Mouse (Mus musculus) myocyte (in vitro differentiated cells): ENCODE measurements at regions not wholly inside any gene's neighbourhood (a gene's known extent, or its start where the extent isn't known, plus 50 kb on each side); places are given as distances from the start of the nearest gene placed in this dataset.

ENCODE experiments used
- H3K27me3 ChIP-seq: one replicate; pipeline ENCODE4 v1.6.1; 2011; ENCODE audit not compliant: control insufficient read depth, insufficient read depth, insufficient read length
- H3K36me3 ChIP-seq: one replicate; pipeline ENCODE4 v1.6.1; 2011; ENCODE audit not compliant: control insufficient read depth, insufficient read depth
- H3K4me2 ChIP-seq: one replicate; pipeline ENCODE4 v1.6.1; 2011; ENCODE audit warnings: low read depth, control low read depth
- H3K4me3 ChIP-seq: one replicate; pipeline ENCODE4 v1.5.1; 2011; ENCODE audit warnings: mild to moderate bottlenecking, control low read depth, moderate library complexity
- H3K79me2 ChIP-seq: one replicate; pipeline ENCODE4 v1.6.1; 2011; ENCODE audit not compliant: control insufficient read depth, insufficient read depth
- H3ac ChIP-seq: one replicate; pipeline ENCODE4 v1.6.1; 2011; ENCODE audit not compliant: control insufficient read depth, insufficient read length
- CEBPB ChIP-seq: IDR thresholded peaks from 2 replicates; pipeline ENCODE4 v1.6.1; 2011; ENCODE audit warnings: mild to moderate bottlenecking, moderate library complexity; ENCODE audit not compliant: poor library complexity, insufficient read depth, severe bottlenecking
- E2F4 ChIP-seq: IDR thresholded peaks from one replicate; pipeline ENCODE4 v1.6.1; 2011; ENCODE audit warnings: mild to moderate bottlenecking, control low read depth, moderate library complexity; ENCODE audit not compliant: insufficient read depth
- MAX ChIP-seq: IDR thresholded peaks from one replicate; pipeline ENCODE4 v1.6.1; 2011; ENCODE audit warnings: low read depth, mild to moderate bottlenecking, control low read depth
- MYOD1 ChIP-seq, 3 experiments: IDR thresholded peaks; one replicate each; pipeline ENCODE4 v1.6.1; 2011; ENCODE audit warnings: control low read depth in 2 of 3, low read depth in 2 of 3, mild to moderate bottlenecking in 2 of 3, moderate library complexity in 1 of 3; ENCODE audit not compliant: insufficient read length in 2 of 3, control insufficient read depth in 1 of 3
- MYOG ChIP-seq, 3 experiments: IDR thresholded peaks; one replicate each; pipeline ENCODE4 v1.6.1; 2011; ENCODE audit warnings: control low read depth in 2 of 3, low read depth in 2 of 3, mild to moderate bottlenecking in 2 of 3; ENCODE audit not compliant: insufficient read length in 2 of 3, control insufficient read depth in 1 of 3, insufficient read depth in 1 of 3
- POLR2A ChIP-seq: IDR thresholded peaks from one replicate; pipeline ENCODE4 v1.6.1; 2011; ENCODE audit warnings: low read depth, mild to moderate bottlenecking, control low read depth, moderate library complexity; ENCODE audit not compliant: insufficient read length
- POLR2AphosphoS2 ChIP-seq: IDR thresholded peaks from one replicate; pipeline ENCODE4 v1.6.1; 2011; ENCODE audit warnings: low read depth, control low read depth; ENCODE audit not compliant: insufficient read length
- REST ChIP-seq: IDR thresholded peaks from one replicate; pipeline ENCODE4 v1.6.1; 2011; ENCODE audit warnings: mild to moderate bottlenecking, control low read depth, moderate library complexity; ENCODE audit not compliant: insufficient read depth, insufficient read length
- SRF ChIP-seq: IDR thresholded peaks from one replicate; pipeline ENCODE4 v1.6.1; 2011; ENCODE audit warnings: low read depth; ENCODE audit not compliant: control insufficient read depth, insufficient read length
- TCF12 ChIP-seq: IDR thresholded peaks from one replicate; pipeline ENCODE4 v1.6.1; 2011; ENCODE audit warnings: mild to moderate bottlenecking, control low read depth; ENCODE audit not compliant: poor library complexity, insufficient read depth, severe bottlenecking
- TCF3 ChIP-seq: IDR thresholded peaks from one replicate; pipeline ENCODE4 v1.6.1; 2011; ENCODE audit warnings: low read depth, control low read depth; ENCODE audit not compliant: insufficient read length
- USF1 ChIP-seq: IDR thresholded peaks from one replicate; pipeline ENCODE4 v1.6.1; 2011; ENCODE audit warnings: low read depth, mild to moderate bottlenecking, control low read depth, moderate library complexity

- H3ac ChIP-seq: no peak overlapping the region
- H3K27me3 ChIP-seq: no peaks in the 10 kb centered on the region
- no peaks in the 10 kb centered on the region for H3K36me3 ChIP-seq
- no peaks in the 10 kb centered on the region for H3K79me2 ChIP-seq
- TF ChIP-seq USF1 (no peak), MAX (no peak), MYOG (IDR thresholded peaks at IDR 0.05; ENCODE audit: control insufficient read depth in 1 of 3, insufficient read depth in 1 of 3, insufficient read length in 2 of 3, low read depth in 2 of 3) (no peak), CEBPB (no peak), E2F4 (no peak), SRF (no peak), POLR2A (no peak), REST (no peak), TCF12 (no peak), POLR2AphosphoS2 (no peak), TCF3 (no peak)
- no peak overlapping the region for H3K4me3 ChIP-seq
- H3K4me2 ChIP-seq: no peak overlapping the region
These were observed 265.9 kb upstream of the Ncam1 start for GRCm38 (mm10) chr9:50064505-50065229.

GRCm38 (mm10) chr9:50038231-50038630, 239.5 kb upstream of the Ncam1 start:
- no peaks in the 10 kb centered on the region for H3K79me2 ChIP-seq
- H3K36me3 ChIP-seq: no peaks in the 10 kb centered on the region
- H3K4me2 ChIP-seq: no peak overlapping the region
- no peak overlapping the region for H3K4me3 ChIP-seq
- no peak overlapping the region for H3ac ChIP-seq
- no peaks in the 10 kb centered on the region for H3K27me3 ChIP-seq
- TF ChIP-seq USF1 (no peak), TCF3 (no peak), MYOD1 (IDR thresholded peaks at IDR 0.05; ENCODE audit: control insufficient read depth in 1 of 3, insufficient read length in 2 of 3, low read depth in 2 of 3) (no peak), POLR2AphosphoS2 (no peak), MAX (no peak)

- Histone ChIP-seq H3K27me3 (no peaks in the 10 kb centered on the region), H3ac (no peak overlapping the region), H3K4me2 (no peak overlapping the region), H3K36me3 (no peaks in the 10 kb centered on the region), H3K79me2 (no peaks in the 10 kb centered on the region), H3K4me3 (no peak overlapping the region)
- TF ChIP-seq REST (no peak), MYOG (IDR thresholded peaks at IDR 0.05; ENCODE audit: control insufficient read depth in 1 of 3, insufficient read depth in 1 of 3, insufficient read length in 2 of 3, low read depth in 2 of 3) (no peak), TCF3 (no peak), CEBPB (no peak), MAX (no peak), E2F4 (no peak), SRF (no peak), POLR2A (no peak), MYOD1 (IDR thresholded peaks at IDR 0.05; ENCODE audit: control insufficient read depth in 1 of 3, insufficient read length in 2 of 3, low read depth in 2 of 3) (no peak), POLR2AphosphoS2 (no peak), USF1 (no peak), TCF12 (no peak)
These were observed 233.8 kb upstream of the Ncam1 start for GRCm38 (mm10) chr9:50032322-50033158.

GRCm38 (mm10) chr9:50031318-50031717, 232.6 kb upstream of the Ncam1 start:
- Histone ChIP-seq H3K4me2 (no peak overlapping the region), H3K27me3 (no peaks in the 10 kb centered on the region), H3ac (no peak overlapping the region), H3K36me3 (no peaks in the 10 kb centered on the region), H3K4me3 (no peak overlapping the region), H3K79me2 (no peaks in the 10 kb centered on the region)
- TF ChIP-seq E2F4 (no peak), POLR2A (no peak), SRF (no peak), MYOG (IDR thresholded peaks at IDR 0.05; ENCODE audit: control insufficient read depth in 1 of 3, insufficient read depth in 1 of 3, insufficient read length in 2 of 3, low read depth in 2 of 3) (no peak), MAX (no peak), CEBPB (no peak), TCF3 (no peak), POLR2AphosphoS2 (no peak), REST (no peak), TCF12 (no peak), USF1 (no peak), MYOD1 (IDR thresholded peaks at IDR 0.05; ENCODE audit: control insufficient read depth in 1 of 3, insufficient read length in 2 of 3, low read depth in 2 of 3) (no peak)
